ENCODE assay signal across 12 mouse cellular contexts in genomic region chr13:21407341-21407740, GRCm38 (mm10). TPM values are rescaled to one million over a fixed set of nuclear protein-coding genes. Genes with fewer than 3 reads are reported as not detected.
A peak's percentile ranks its signal among the peaks of the same experiment; 100 is the strongest.
DNase-seq lines count a peak whose midpoint lies in the region; ATAC-seq and TF ChIP-seq lines count a peak whose summit lies in the region.
"Had no signal": no experiment of that assay in that cellular context is flagged by ENCODE, and none has a peak within 500 bp of the region (broad histone marks: within the 10 kb centered on the region; RNA-seq: fewer than 3 reads in every experiment).

No protein-coding gene starts in this region.

- DNase-seq in heart, adult 2 months: peak in 1 of 2 experiments; percentile 7
- DNase-seq in heart, postnatal 4 days: no peak
- DNase-seq in retina, postnatal 1 day: peak; percentile 1
- DNase-seq in retina, embryonic 14.5 days (ENCODE audit: low spot score): no peak
- no peak for DNase-seq in T-cell, adult 2 months (ENCODE audit: low spot score)
- DNase-seq in adrenal gland, adult 18-20 months (ENCODE audit: low spot score in 2 of 2): no peak
- DNase-seq: adrenal gland, postnatal 14 days; kidney, postnatal 36 days; lung, postnatal 10 days had no signal

- H3K36me3 ChIP-seq in heart, adult 2 months (ENCODE audit: control insufficient read depth, insufficient read depth, low read length): no peaks in the 10 kb centered on the region
- no peaks in the 10 kb centered on the region for H3K36me3 ChIP-seq in intestine, embryonic 15.5 days
- no peaks in the 10 kb centered on the region for H3K36me3 ChIP-seq in kidney, embryonic 14.5 days (ENCODE audit: control insufficient read depth, insufficient read depth, low read length)

- H3K9me3 ChIP-seq in intestine, embryonic 15.5 days: no peaks in the 10 kb centered on the region
- H3K9me3 ChIP-seq in kidney, embryonic 14.5 days (ENCODE audit: control insufficient read depth, low read length): no peaks in the 10 kb centered on the region

- intact Hi-C loops in heart, adult 2 months (cut with DNase I): loop anchor here (5.0 kb wide), 1 partner anchor 235 kb away; no protein-coding TSS in a partner anchor

- H3K27ac ChIP-seq in heart, adult 2 months: peak overlapping the region; percentile 96
- no peak overlapping the region for H3K27ac ChIP-seq in intestine, embryonic 15.5 days
- H3K27ac ChIP-seq in kidney, embryonic 14.5 days (ENCODE audit: low read depth, low read length): no peak overlapping the region

- no peak for TF ChIP-seq POLR2A in heart, adult 2 months (IDR thresholded peaks at IDR 0.05; ENCODE audit: insufficient read depth, low read depth, low read length)

- no peak for TF ChIP-seq CTCF in heart, adult 2 months (IDR thresholded peaks at IDR 0.05)

- H3K79me2 ChIP-seq in heart, adult 2 months (replicated peaks; ENCODE audit: control insufficient read depth, insufficient read depth, low read length): no peaks in the 10 kb centered on the region

- 50% methylated on average over 11 of the region's 11 CpGs for WGBS in heart, adult 2 months
- WGBS in intestine, embryonic 15.5 days: 84% methylated on average over 11 of the region's 11 CpGs
- WGBS in kidney, embryonic 14.5 days: 80% methylated on average over 11 of the region's 11 CpGs

- no peak for ATAC-seq in intestine, embryonic 15.5 days
- no peak for ATAC-seq in kidney, embryonic 14.5 days (ENCODE audit: low FRiP score, low TSS enrichment)

- H3K4me3 ChIP-seq in heart, adult 2 months: peak overlapping the region; percentile 77
- H3K4me3 ChIP-seq in intestine, embryonic 15.5 days (replicated peaks): no peak overlapping the region
- H3K4me3 ChIP-seq in kidney, embryonic 14.5 days (ENCODE audit: low read length): no peak overlapping the region; the same call in 1 of the 2 replicates

- H3K4me2 ChIP-seq in intestine, embryonic 15.5 days (replicated peaks): peak overlapping the region; percentile 80; the same call in 1 of the 2 replicates
- no peak overlapping the region for H3K4me2 ChIP-seq in kidney, embryonic 14.5 days (replicated peaks; ENCODE audit: low read depth, low read length)

- no peaks in the 10 kb centered on the region for H3K27me3 ChIP-seq in heart, adult 2 months (ENCODE audit: control insufficient read depth, insufficient read depth, low read length)
- H3K27me3 ChIP-seq in intestine, embryonic 15.5 days (replicated peaks): no peaks in the 10 kb centered on the region
- H3K27me3 ChIP-seq in kidney, embryonic 14.5 days (ENCODE audit: control insufficient read depth, insufficient read depth, low read length): no peaks in the 10 kb centered on the region
- H3K27me3 ChIP-seq: CH12.LX had no signal

- peak overlapping the region; percentile 12 for H3K9ac ChIP-seq in heart, adult 2 months (ENCODE audit: low read depth, low read length)
- H3K9ac ChIP-seq in intestine, embryonic 15.5 days: no peak overlapping the region
- H3K9ac ChIP-seq in kidney, embryonic 14.5 days (ENCODE audit: low read depth, low read length): no peak overlapping the region

- no peak for TF ChIP-seq EP300 in heart, adult 2 months (IDR thresholded peaks at IDR 0.05; ENCODE audit: insufficient read depth, low read depth, low read length)

- no peaks in the 10 kb centered on the region; the same call in 1 of the 2 replicates for H3K4me1 ChIP-seq in heart, adult 2 months (ENCODE audit: control insufficient read depth, insufficient read depth, low read length)
- H3K4me1 ChIP-seq in intestine, embryonic 15.5 days (replicated peaks): 0 out of 2 replicates have a peak, but pooled peaks cover 6% of the 10 kb centered on the region
- H3K4me1 ChIP-seq in kidney, embryonic 14.5 days (ENCODE audit: control insufficient read depth, insufficient read depth, low read length): no peaks in the 10 kb centered on the region

RNA-seq across cellular contexts. Expression of gene Zkscan3, which starts 4.8 kb away (rescaled TPM):
- 10 to 100 TPM; 23.2 to 27.7 TPM for total RNA-seq in heart, adult 2 months (2021)
- 18.7 and 35.6 TPM in 2 replicates for polyA plus RNA-seq in heart, adult 2 months (2012; rRNA removed)
- 10 to 100 TPM; 37.9 to 43.5 TPM for total RNA-seq in heart, postnatal 4 days (2021)
- 66.9 and 71.5 TPM in 2 replicates for polyA plus RNA-seq in intestine, embryonic 15.5 days (2015; fragmentation: Nextera tagmentation; extraction: Ambion mirVana)
- total RNA-seq in adrenal gland, adult 18-20 months (2021): 10 to 100 TPM; 61.1 to 72.4 TPM
- polyA plus RNA-seq in kidney, embryonic 14.5 days (2014; fragmentation: Nextera tagmentation; extraction: Ambion mirVana): 73.9 and 80.4 TPM in 2 replicates

RNA-seq across cellular contexts. Expression of gene Pgbd1, which starts 33.5 kb away (rescaled TPM):
- total RNA-seq in heart, adult 2 months (2021): under 1 TPM; 0.41 to 0.50 TPM
- 0.43 and 0.59 TPM in 2 replicates for polyA plus RNA-seq in heart, adult 2 months (2012; rRNA removed)
- under 1 TPM; 0.61 to 0.71 TPM for total RNA-seq in heart, postnatal 4 days (2021)
- polyA plus RNA-seq in intestine, embryonic 15.5 days (2015; fragmentation: Nextera tagmentation; extraction: Ambion mirVana): 2.2 and 2.3 TPM in 2 replicates
- under 1 TPM; 0.36 to 0.45 TPM for total RNA-seq in adrenal gland, adult 18-20 months (2021)
- polyA plus RNA-seq in kidney, embryonic 14.5 days (2014; fragmentation: Nextera tagmentation; extraction: Ambion mirVana): 3.4 and 4.9 TPM in 2 replicates

RNA-seq across cellular contexts. Expression of gene Zscan12, which starts 44.7 kb away (rescaled TPM):
- total RNA-seq in heart, adult 2 months (2021): 1 to 10 TPM; 4.8 to 5.1 TPM
- 1.3 and 2.5 TPM in 2 replicates for polyA plus RNA-seq in heart, adult 2 months (2012; rRNA removed)
- 1 to 10 TPM; 6.6 to 7.5 TPM for total RNA-seq in heart, postnatal 4 days (2021)
- polyA plus RNA-seq in intestine, embryonic 15.5 days (2015; fragmentation: Nextera tagmentation; extraction: Ambion mirVana): 8.6 and 8.7 TPM in 2 replicates
- 1 to 10 TPM; 9.5 to 9.8 TPM for total RNA-seq in adrenal gland, adult 18-20 months (2021)
- 10.9 and 15.5 TPM in 2 replicates for polyA plus RNA-seq in kidney, embryonic 14.5 days (2014; fragmentation: Nextera tagmentation; extraction: Ambion mirVana)

RNA-seq across cellular contexts. Expression of gene Zscan26, which starts 46.2 kb away (rescaled TPM):
- total RNA-seq in heart, adult 2 months (2021): 10 to 100 TPM; 21.8 TPM
- polyA plus RNA-seq in heart, adult 2 months (2012; rRNA removed): 14.8 and 25.6 TPM in 2 replicates
- total RNA-seq in heart, postnatal 4 days (2021): 10 to 100 TPM; 17.7 to 19.1 TPM
- polyA plus RNA-seq in intestine, embryonic 15.5 days (2015; fragmentation: Nextera tagmentation; extraction: Ambion mirVana): 26.5 and 27.2 TPM in 2 replicates
- total RNA-seq in adrenal gland, adult 18-20 months (2021): 10 to 100 TPM; 36.3 to 41.8 TPM
- polyA plus RNA-seq in kidney, embryonic 14.5 days (2014; fragmentation: Nextera tagmentation; extraction: Ambion mirVana): 23.5 and 27.6 TPM in 2 replicates
